23 mouse cellular contexts compared by ENCODE assay signal in the genomic region with DNA sequence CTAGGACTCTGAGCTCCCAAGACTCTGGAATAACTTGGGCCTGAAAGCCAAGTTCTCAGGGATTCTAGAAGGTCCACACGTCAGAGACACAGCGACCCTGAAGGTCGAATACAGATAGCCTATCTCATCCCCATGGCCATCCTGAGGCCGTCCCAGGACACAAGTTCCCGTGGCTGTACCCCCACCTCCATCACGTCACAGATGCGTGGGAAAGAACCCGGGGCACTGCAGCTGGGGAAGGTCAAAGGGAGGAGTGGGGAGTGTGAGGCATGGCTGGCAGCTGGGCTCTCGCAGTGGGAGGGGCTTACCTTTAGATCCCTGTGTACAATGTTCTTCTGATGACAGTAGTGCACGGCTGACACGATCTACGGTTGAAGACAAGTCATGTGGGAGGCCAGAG. TPM values are rescaled to one million over a fixed set of nuclear protein-coding genes. Genes with fewer than 3 reads are reported as not detected.
DNase-seq lines count a peak whose midpoint lies in the region; ATAC-seq lines count a peak whose summit lies in the region.
"Had no signal": no experiment of that assay in that cellular context is flagged by ENCODE, and none has a peak within 500 bp of the region (broad histone marks: within the 10 kb centered on the region; RNA-seq: fewer than 3 reads in every experiment).

No protein-coding gene starts in this region.

- H3K27me3 ChIP-seq in embryonic facial prominence, embryonic 12.5 days = no peaks in the 10 kb centered on the region
- H3K27me3 ChIP-seq in embryonic facial prominence, embryonic 10.5 days (replicated peaks; ENCODE audit: low read depth, poor library complexity, severe bottlenecking) = no peaks in the 10 kb centered on the region
- H3K27me3 ChIP-seq: embryonic facial prominence, embryonic 15.5 days; heart, embryonic 13.5 days; hindbrain, embryonic 15.5 days had no signal

- ATAC-seq in embryonic facial prominence, embryonic 12.5 days (ENCODE audit: insufficient number of reproducible peaks, insufficient read depth, low FRiP score, low TSS enrichment) = no peak
- ATAC-seq: CD4-positive, CD25-positive, alpha-beta regulatory T cell, adult 4 months; forebrain, embryonic 14.5 days had no signal

- H3K27ac ChIP-seq in embryonic facial prominence, embryonic 12.5 days = no peak overlapping the region
- H3K27ac ChIP-seq in embryonic facial prominence, embryonic 10.5 days (replicated peaks) = no peak overlapping the region
- H3K27ac ChIP-seq: embryonic facial prominence, embryonic 15.5 days; forebrain, embryonic 10.5 days; heart, embryonic 13.5 days; hindbrain, embryonic 15.5 days had no signal

- H3K9me3 ChIP-seq in embryonic facial prominence, embryonic 12.5 days = no peaks in the 10 kb centered on the region
- no peaks in the 10 kb centered on the region for H3K9me3 ChIP-seq in embryonic facial prominence, embryonic 10.5 days
- H3K9me3 ChIP-seq: embryonic facial prominence, embryonic 15.5 days; forebrain, embryonic 10.5 days; G1E; heart, embryonic 13.5 days; hindbrain, embryonic 15.5 days had no signal

- 0 out of 2 replicates have a peak overlapping the region, but pooled peaks have one; percentile 0 for H3K4me3 ChIP-seq in embryonic facial prominence, embryonic 12.5 days
- no peak overlapping the region for H3K4me3 ChIP-seq in embryonic facial prominence, embryonic 10.5 days
- H3K4me3 ChIP-seq: embryonic facial prominence, embryonic 15.5 days; erythroblast, embryonic 14.5 days; forebrain, embryonic 10.5 days; heart, embryonic 13.5 days; hindbrain, embryonic 15.5 days had no signal

- DNase-seq in adrenal gland, adult (ENCODE audit: inconsistent age in 2 of 2, low spot score in 1 of 2) = peak; percentile 77 to 78
- DNase-seq in adrenal gland, adult 2 months = no peak
- no peak for DNase-seq in embryonic facial prominence, embryonic 10.5 days (ENCODE audit: low spot score)
- DNase-seq in ovary, postnatal 36 days (ENCODE audit: low spot score) = peak; percentile 58
- no peak for DNase-seq in ovary, postnatal 14 days (ENCODE audit: low spot score)
- DNase-seq in gastrocnemius, adult 18-20 months (ENCODE audit: low spot score) = no peak
- DNase-seq: B cell, adult 2 months; cerebellum, adult 11-12 months; cerebellum, adult 9-10 months; cerebellum, postnatal 36 days; gastrocnemius, postnatal 36 days; heart, adult 11 months; heart, postnatal 36 days had no signal

- WGBS in embryonic facial prominence, embryonic 12.5 days = 87% methylated on average over 12 of the region's 12 CpGs
- WGBS in embryonic facial prominence, embryonic 10.5 days = 87% methylated on average over 12 of the region's 12 CpGs

- peaks cover 86% of the 10 kb centered on the region for H3K36me3 ChIP-seq in embryonic facial prominence, embryonic 12.5 days
- peaks cover 96% of the 10 kb centered on the region for H3K36me3 ChIP-seq in embryonic facial prominence, embryonic 10.5 days (replicated peaks)

- H3K4me1 ChIP-seq in embryonic facial prominence, embryonic 12.5 days = no peaks in the 10 kb centered on the region
- no peaks in the 10 kb centered on the region for H3K4me1 ChIP-seq in embryonic facial prominence, embryonic 10.5 days
- H3K4me1 ChIP-seq: embryonic facial prominence, embryonic 15.5 days; forebrain, embryonic 10.5 days; hindbrain, embryonic 15.5 days had no signal

- no peak overlapping the region for H3K9ac ChIP-seq in embryonic facial prominence, embryonic 12.5 days
- H3K9ac ChIP-seq: embryonic facial prominence, embryonic 15.5 days; heart, embryonic 13.5 days; hindbrain, embryonic 15.5 days had no signal

- H3K4me2 ChIP-seq in embryonic facial prominence, embryonic 12.5 days (replicated peaks) = no peak overlapping the region
- H3K4me2 ChIP-seq: embryonic facial prominence, embryonic 15.5 days; heart, embryonic 13.5 days; hindbrain, embryonic 15.5 days had no signal

RNA-seq across cellular contexts. Expression of a gene that starts 13.8 kb away (rescaled TPM):
- total RNA-seq in adrenal gland, adult 2 months (2021) = 10 to 100 TPM; 40.5 to 56.8 TPM
- 71.6 and 79.0 TPM in 2 replicates for polyA plus RNA-seq in adrenal gland, adult 2 months (2012; rRNA removed)
- polyA plus RNA-seq in embryonic facial prominence, embryonic 12.5 days (2016; fragmentation: Nextera tagmentation; extraction: Ambion mirVana) = 16.3 and 17.9 TPM in 2 replicates
- polyA plus RNA-seq in embryonic facial prominence, embryonic 10.5 days (2016; fragmentation: Nextera tagmentation; extraction: Ambion mirVana) = 7.1 and 8.0 TPM in 2 replicates
- total RNA-seq in gastrocnemius, adult 18-20 months (2021) = 10 to 100 TPM; 18.5 to 20.8 TPM

RNA-seq across cellular contexts. Expression of a gene that starts 18.3 kb away (rescaled TPM):
- total RNA-seq in adrenal gland, adult 2 months (2021) = 10 to 100 TPM; 31.9 to 58.8 TPM
- polyA plus RNA-seq in adrenal gland, adult 2 months (2012; rRNA removed) = 55.3 and 57.9 TPM in 2 replicates
- polyA plus RNA-seq in embryonic facial prominence, embryonic 12.5 days (2016; fragmentation: Nextera tagmentation; extraction: Ambion mirVana) = 1.0 and 1.8 TPM in 2 replicates
- polyA plus RNA-seq in embryonic facial prominence, embryonic 10.5 days (2016; fragmentation: Nextera tagmentation; extraction: Ambion mirVana) = 1.2 and 1.3 TPM in 2 replicates
- total RNA-seq in gastrocnemius, adult 18-20 months (2021) = 1 to 10 TPM in 1 of 2 experiments, under 1 TPM in 1; 0.57 to 1.5 TPM
- total RNA-seq: G1E had no signal
- polyA plus RNA-seq: CD4-positive, CD25-positive, alpha-beta regulatory T cell, adult 4 months had no signal

RNA-seq across cellular contexts. Expression of a gene that starts 40.2 kb away (rescaled TPM):
- total RNA-seq in adrenal gland, adult 2 months (2021) = not detected
- 0.84 and 1.0 TPM in 2 replicates for polyA plus RNA-seq in adrenal gland, adult 2 months (2012; rRNA removed)
- polyA plus RNA-seq in embryonic facial prominence, embryonic 12.5 days (2016; fragmentation: Nextera tagmentation; extraction: Ambion mirVana) = 0.52 TPM in 1 of 2 replicates, not detected in the other
- polyA plus RNA-seq in embryonic facial prominence, embryonic 10.5 days (2016; fragmentation: Nextera tagmentation; extraction: Ambion mirVana) = 0.20 TPM in 1 of 2 replicates, not detected in the other
- total RNA-seq in gastrocnemius, adult 18-20 months (2021) = over 10,000 TPM; 37,972 to 42,859 TPM
- polyA plus RNA-seq: CD4-positive, CD25-positive, alpha-beta regulatory T cell, adult 4 months; erythroblast, embryonic 14.5 days; forebrain, embryonic 10.5 days; forebrain, embryonic 14.5 days; G1E; hindbrain, embryonic 11.5 days had no signal

RNA-seq across cellular contexts. Expression of a gene that starts 40.9 kb away (rescaled TPM):
- 1 to 10 TPM in 1 of 2 experiments, under 1 TPM in 1; 0.98 to 5.2 TPM for total RNA-seq in adrenal gland, adult 2 months (2021)
- 1.3 and 3.7 TPM in 2 replicates for polyA plus RNA-seq in adrenal gland, adult 2 months (2012; rRNA removed)
- polyA plus RNA-seq in embryonic facial prominence, embryonic 12.5 days (2016; fragmentation: Nextera tagmentation; extraction: Ambion mirVana) = 10.6 and 10.7 TPM in 2 replicates
- polyA plus RNA-seq in embryonic facial prominence, embryonic 10.5 days (2016; fragmentation: Nextera tagmentation; extraction: Ambion mirVana) = 7.9 and 8.8 TPM in 2 replicates
- total RNA-seq in gastrocnemius, adult 18-20 months (2021) = under 1 TPM in 1 of 2 experiments, not detected in 1; 0.21 TPM
- polyA plus RNA-seq: erythroblast, embryonic 14.5 days had no signal

Comparison
In these comparisons a context has a peak if more than half of its experiments do, and no peak if none do; other contexts are left out.
1. DNase-seq: peak in adrenal gland, adult (2 of 2) and ovary, postnatal 36 days (single experiment); none in adrenal gland, adult 2 months (single experiment), embryonic facial prominence, embryonic 10.5 days (single experiment), ovary, postnatal 14 days (single experiment) and gastrocnemius, adult 18-20 months (single experiment).
2. RNA of a gene that starts 18.3 kb away (polyA plus RNA-seq): 55.3 to 57.9 TPM in adrenal gland, adult 2 months; 1.2 to 1.3 TPM in embryonic facial prominence, embryonic 10.5 days and 1.0 to 1.8 TPM in embryonic facial prominence, embryonic 12.5 days; every median in the first group is over 10 times any median in the second.